Mouse (Mus musculus) stomach, postnatal 0 days (tissue): ENCODE measurements around the gene Inpp5b. TPM values are rescaled to one million over a fixed set of nuclear protein-coding genes. Genes with fewer than 3 reads are reported as not detected.

ENCODE experiments used
- ATAC-seq: fragments of 200-750 bp; cut with Nextera tagmentation; 2 replicates; pipeline ENCODE4 v1.8.0; 2017; ENCODE audit not compliant: low FRiP score, low TSS enrichment
- DNase-seq: peaks from one replicate; pipeline ENCODE4 v3.0.0-alpha.2; 2016; ENCODE audit warnings: low spot score
- H3K27ac ChIP-seq: fragments of 300-500 bp; sonication (generic); replicated peaks from 2 replicates; pipeline ENCODE4 v1.5.1; 2014; ENCODE audit warnings: mild to moderate bottlenecking, control low read depth
- H3K27me3 ChIP-seq: fragments of 300-500 bp; sonication (generic); 2 replicates; pipeline ENCODE4 v1.6.1; 2014; ENCODE audit warnings: low read length; ENCODE audit not compliant: control insufficient read depth, insufficient read depth
- H3K36me3 ChIP-seq: fragments of 300-500 bp; sonication (generic); 2 replicates; pipeline ENCODE4 v1.6.1; 2014; ENCODE audit warnings: low read length, mixed read lengths; ENCODE audit not compliant: control insufficient read depth, insufficient read depth
- H3K4me1 ChIP-seq: fragments of 300-500 bp; sonication (generic); replicated peaks from 2 replicates; pipeline ENCODE4 v1.6.1; 2014; ENCODE audit warnings: antibody characterized with exemption; ENCODE audit not compliant: control insufficient read depth, insufficient read depth
- H3K4me2 ChIP-seq: fragments of 300-500 bp; sonication (generic); replicated peaks from 2 replicates; pipeline ENCODE4 v1.6.1; 2014; ENCODE audit warnings: low read depth, mild to moderate bottlenecking, control low read depth, moderate library complexity
- H3K4me3 ChIP-seq: fragments of 300-500 bp; sonication (generic); 2 replicates; pipeline ENCODE4 v1.5.1; 2014; ENCODE audit warnings: low read depth, low read length, control low read depth
- H3K9ac ChIP-seq: fragments of 300-500 bp; sonication (generic); 2 replicates; pipeline ENCODE4 v1.6.1; 2014; ENCODE audit warnings: mild to moderate bottlenecking, low read length, control low read depth, mixed read lengths
- H3K9me3 ChIP-seq: fragments of 300-500 bp; sonication (generic); 2 replicates; pipeline ENCODE4 v1.6.1; 2016; ENCODE audit warnings: low read length; ENCODE audit not compliant: control insufficient read depth
- CTCF ChIP-seq: IDR thresholded peaks from 2 replicates; pipeline ENCODE4 v1.5.1; 2016; ENCODE audit warnings: antibody characterized with exemption, low read depth, mild to moderate bottlenecking, moderate library complexity
- EP300 ChIP-seq: optimal IDR thresholded peaks from 2 replicates; pipeline ENCODE3; 2016; ENCODE audit warnings: antibody characterized with exemption
- WGBS: fragments of 180-500 bp; shearing (Covaris S2); extraction: QIAGEN DNeasy Blood & Tissue Kit; methylation state at CpG from one replicate; pipeline ENCODE4 v1.1.7; 2014; 5-methylcytosine and 5-hydroxymethylcytosine counted together
- polyA plus RNA-seq: library from polyadenylated mRNA; unstranded; fragments of >200 nt; fragmentation: Nextera tagmentation; extraction: Ambion mirVana; gene quantifications from 2 replicates; pipeline ENCODE4 v1.2.1, GENCODE M21; 2015

Gene Inpp5b
- polyA plus RNA-seq, 1 experiment from 2014 or later, result 23.5 TPM

- H3K27ac ChIP-seq, result no peak overlapping the region
- H3K9me3 ChIP-seq, result no peaks in the 10 kb centered on the region
- H3K36me3 ChIP-seq, result peaks cover 9% of the 10 kb centered on the region; the same call in 1 of the 2 replicates
- WGBS, result 74% methylated on average over 6 of the region's 6 CpGs
- DNase-seq, result no peak
- peak overlapping the region; percentile 87 for H3K4me2 ChIP-seq
- peak overlapping the region; percentile 88; the same call in 1 of the 2 replicates for H3K4me3 ChIP-seq
- H3K27me3 ChIP-seq, result no peaks in the 10 kb centered on the region
- 0 out of 2 replicates have a peak overlapping the region, but pooled peaks have one; percentile 27 for H3K9ac ChIP-seq
- TF ChIP-seq CTCF (no peak), EP300 (no peak)
- H3K4me1 ChIP-seq, result no peaks in the 10 kb centered on the region
- ATAC-seq, result no peak
Measured at GRCm38 (mm10) chr4:124803406-124803805, 61.8 kb downstream of the Inpp5b start.

DNA sequence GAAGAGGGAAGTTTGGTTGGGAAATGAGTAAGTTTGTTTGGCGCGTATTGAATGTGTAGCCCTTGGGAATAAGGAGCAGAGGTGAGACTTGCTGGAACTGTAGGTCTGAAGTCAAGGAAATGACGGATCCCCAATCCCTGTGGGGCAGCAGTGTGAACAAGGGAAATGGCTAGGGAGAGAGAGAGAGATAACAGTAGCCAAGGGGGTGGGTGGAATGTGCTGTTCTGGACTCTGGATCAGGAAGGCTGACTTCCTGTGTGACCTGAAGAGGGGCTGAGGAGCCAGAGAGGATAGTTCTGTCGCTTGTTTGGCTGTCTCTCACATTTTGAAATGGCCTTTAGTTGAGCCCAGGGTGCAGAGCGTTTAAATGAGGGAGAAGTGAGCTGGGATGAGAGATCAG, 66.9 kb downstream of the Inpp5b start:
- no peak for ATAC-seq
- Histone ChIP-seq H3K9me3 (no peaks in the 10 kb centered on the region), H3K4me1 (no peaks in the 10 kb centered on the region), H3K4me2 (no peak overlapping the region), H3K36me3 (peaks cover 6% of the 10 kb centered on the region; the same call in 1 of the 2 replicates), H3K27ac (no peak overlapping the region), H3K4me3 (no peak overlapping the region), H3K27me3 (no peaks in the 10 kb centered on the region), H3K9ac (no peak overlapping the region)
- WGBS, result 74% methylated on average over 5 of the region's 5 CpGs
- TF ChIP-seq EP300 (no peak), CTCF (no peak)
- DNase-seq, result no peak

GRCm38 (mm10) chr4:124809136-124809883, 67.7 kb downstream of the Inpp5b start:
- no peak overlapping the region for H3K9ac ChIP-seq
- peaks cover 6% of the 10 kb centered on the region; the same call in 1 of the 2 replicates for H3K36me3 ChIP-seq
- WGBS, result 79% methylated on average over 9 of the region's 9 CpGs
- DNase-seq (no peak), ATAC-seq (no peak)
- no peaks in the 10 kb centered on the region for H3K4me1 ChIP-seq
- H3K4me2 ChIP-seq, result no peak overlapping the region
- no peak overlapping the region for H3K4me3 ChIP-seq
- H3K9me3 ChIP-seq, result no peaks in the 10 kb centered on the region
- TF ChIP-seq CTCF, result no peak
- TF ChIP-seq EP300, result no peak
- no peak overlapping the region for H3K27ac ChIP-seq
- H3K27me3 ChIP-seq, result no peaks in the 10 kb centered on the region

- Histone ChIP-seq H3K4me1 (no peaks in the 10 kb centered on the region), H3K4me3 (no peak overlapping the region), H3K4me2 (no peak overlapping the region), H3K36me3 (peaks cover 6% of the 10 kb centered on the region; the same call in 1 of the 2 replicates), H3K27ac (no peak overlapping the region), H3K27me3 (no peaks in the 10 kb centered on the region), H3K9ac (no peak overlapping the region), H3K9me3 (no peaks in the 10 kb centered on the region)
- TF ChIP-seq CTCF, result no peak
- no peak for TF ChIP-seq EP300
- WGBS, result 79% methylated on average over 7 of the region's 7 CpGs
- ATAC-seq (no peak; the same call in 1 of the 2 replicates), DNase-seq (no peak)
Measured at GRCm38 (mm10) chr4:124810056-124810455, 68.4 kb downstream of the Inpp5b start.

- no peak for TF ChIP-seq CTCF
- TF ChIP-seq EP300, result no peak
- Histone ChIP-seq H3K4me1 (no peaks in the 10 kb centered on the region), H3K9me3 (no peaks in the 10 kb centered on the region), H3K27ac (no peak overlapping the region), H3K27me3 (no peaks in the 10 kb centered on the region), H3K36me3 (0 out of 2 replicates have a peak, but pooled peaks cover 3% of the 10 kb centered on the region), H3K4me2 (no peak overlapping the region), H3K9ac (peak overlapping the region; percentile 13; the same call in 1 of the 2 replicates), H3K4me3 (no peak overlapping the region)
- WGBS, result 61% methylated on average over 9 of the region's 9 CpGs
- no peak for ATAC-seq
- DNase-seq, result no peak
Measured at GRCm38 (mm10) chr4:124811347-124811975, 69.8 kb downstream of the Inpp5b start.

DNA sequence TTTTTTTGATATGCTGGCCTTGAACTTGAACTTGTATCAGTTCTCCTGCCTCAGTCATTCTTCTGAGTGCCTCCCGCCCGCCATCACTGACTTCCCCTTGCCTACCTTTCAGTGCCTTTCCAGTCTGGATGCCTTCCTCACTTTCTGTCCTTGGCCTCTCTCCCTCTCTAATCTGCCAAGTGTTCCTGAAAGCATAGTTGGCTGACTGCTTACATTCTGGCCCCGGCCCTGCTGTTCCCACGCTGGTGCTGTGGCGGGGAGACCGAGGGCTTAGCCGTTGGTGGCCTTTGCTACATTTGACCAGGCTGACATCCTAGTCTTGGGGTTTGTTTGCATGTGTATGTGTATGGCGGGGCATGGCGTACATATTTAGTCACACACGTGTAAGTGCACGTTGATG, 74.3 kb downstream of the Inpp5b start:
- H3K4me3 ChIP-seq, result no peak overlapping the region
- 90% methylated on average over 11 of the region's 11 CpGs for WGBS

More for the DNA sequence above, 74.3 kb downstream of the Inpp5b start:
- DNase-seq, result no peak
- ATAC-seq, result no peak
- no peaks in the 10 kb centered on the region for H3K9me3 ChIP-seq
- TF ChIP-seq EP300 (no peak), CTCF (no peak)
- no peak overlapping the region for H3K27ac ChIP-seq
- peaks cover 4% of the 10 kb centered on the region; the same call in 1 of the 2 replicates for H3K36me3 ChIP-seq
- H3K27me3 ChIP-seq, result no peaks in the 10 kb centered on the region
- no peaks in the 10 kb centered on the region for H3K4me1 ChIP-seq
- H3K9ac ChIP-seq, result no peak overlapping the region
- H3K4me2 ChIP-seq, result no peak overlapping the region
